Mouse (Mus musculus): ENCODE measurements around the gene Setd7. TPM values are rescaled to one million over a fixed set of nuclear protein-coding genes. Genes with fewer than 3 reads are reported as not detected.

Gene Setd7
- polyA plus RNA-seq, 1 experiment from 2014 or later: 3.9 TPM

DNA sequence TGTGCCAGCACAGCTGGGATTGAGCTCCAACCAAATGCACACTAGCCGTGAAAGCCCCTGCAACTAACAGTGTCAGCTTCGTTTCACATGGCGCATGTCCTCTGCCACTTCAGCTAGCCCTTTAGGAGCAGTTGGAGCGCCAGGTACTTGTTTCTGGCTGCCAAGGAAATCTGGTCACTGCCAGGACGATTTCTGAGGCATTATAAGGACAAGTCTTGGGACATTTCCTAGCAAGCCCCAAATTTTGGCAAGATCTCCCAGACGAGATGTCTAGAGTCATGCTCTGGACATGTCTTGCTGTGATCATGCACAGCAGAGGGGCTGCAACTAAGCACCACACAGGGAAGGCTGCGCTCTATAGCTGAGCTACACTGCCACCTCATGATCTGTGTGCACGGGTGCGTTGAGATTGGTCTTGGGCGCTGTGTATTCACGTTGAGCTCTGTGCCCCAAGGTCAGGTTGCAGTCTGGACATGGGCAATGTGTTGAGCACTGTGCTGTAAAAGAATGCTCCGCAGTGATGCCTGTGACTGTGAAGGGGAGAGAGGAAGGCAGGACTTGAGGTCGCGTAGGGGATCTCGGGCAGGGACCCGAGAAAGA lies 35.4 kb downstream of the Setd7 start:
- Histone ChIP-seq H3K4me3 (no peak overlapping the region), H3K36me3 (peaks cover 97% of the 10 kb centered on the region), H3K27ac (no peak overlapping the region), H3K9me3 (no peaks in the 10 kb centered on the region), H3K27me3 (ENCODE audit: insufficient read depth, poor library complexity, severe bottlenecking) (no peaks in the 10 kb centered on the region), H3K4me1 (no peaks in the 10 kb centered on the region)
- DNase-seq (ENCODE audit: low spot score): peak; percentile 64
- 86% methylated on average over 16 of the region's 16 CpGs for WGBS

DNA sequence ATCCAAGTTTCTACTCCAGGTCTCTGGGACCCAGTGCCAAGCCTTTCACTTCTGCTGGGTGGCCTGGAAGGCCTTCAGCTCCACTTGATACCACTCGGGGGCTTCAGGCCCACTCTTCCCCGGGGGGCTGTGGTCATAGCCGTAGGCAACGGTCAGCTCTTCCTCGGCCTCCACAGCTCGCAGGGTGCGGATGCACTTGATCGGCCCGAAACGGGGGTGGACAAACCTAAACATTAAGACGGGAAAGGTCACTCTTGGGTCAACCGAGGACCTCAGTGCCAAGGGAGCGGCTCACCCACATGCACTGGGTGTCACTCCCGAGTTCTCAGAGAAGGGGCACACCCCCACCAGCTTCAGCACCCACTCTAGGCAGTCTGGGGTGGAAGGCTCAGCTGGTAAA lies 39.4 kb downstream of the Setd7 start:
- Histone ChIP-seq H3K27me3 (ENCODE audit: insufficient read depth, poor library complexity, severe bottlenecking) (no peaks in the 10 kb centered on the region), H3K36me3 (peaks cover 80% of the 10 kb centered on the region), H3K9me3 (no peaks in the 10 kb centered on the region), H3K4me3 (no peak overlapping the region), H3K4me1 (peaks cover 12% of the 10 kb centered on the region), H3K27ac (no peak overlapping the region)
- DNase-seq (ENCODE audit: low spot score): peak; percentile 70
- WGBS: 92% methylated on average over 14 of the region's 14 CpGs

GRCm38 (mm10) chr3:51518763-51519121 lies 41.9 kb downstream of the Setd7 start:
- Histone ChIP-seq H3K4me3 (no peak overlapping the region), H3K9me3 (no peaks in the 10 kb centered on the region), H3K4me1 (peaks cover 12% of the 10 kb centered on the region), H3K36me3 (peaks cover 59% of the 10 kb centered on the region), H3K27ac (peak overlapping the region; percentile 72), H3K27me3 (ENCODE audit: insufficient read depth, poor library complexity, severe bottlenecking) (no peaks in the 10 kb centered on the region)
- WGBS: 52% methylated on average over 8 of the region's 8 CpGs
- peak; percentile 73 for DNase-seq (ENCODE audit: low spot score)

DNA sequence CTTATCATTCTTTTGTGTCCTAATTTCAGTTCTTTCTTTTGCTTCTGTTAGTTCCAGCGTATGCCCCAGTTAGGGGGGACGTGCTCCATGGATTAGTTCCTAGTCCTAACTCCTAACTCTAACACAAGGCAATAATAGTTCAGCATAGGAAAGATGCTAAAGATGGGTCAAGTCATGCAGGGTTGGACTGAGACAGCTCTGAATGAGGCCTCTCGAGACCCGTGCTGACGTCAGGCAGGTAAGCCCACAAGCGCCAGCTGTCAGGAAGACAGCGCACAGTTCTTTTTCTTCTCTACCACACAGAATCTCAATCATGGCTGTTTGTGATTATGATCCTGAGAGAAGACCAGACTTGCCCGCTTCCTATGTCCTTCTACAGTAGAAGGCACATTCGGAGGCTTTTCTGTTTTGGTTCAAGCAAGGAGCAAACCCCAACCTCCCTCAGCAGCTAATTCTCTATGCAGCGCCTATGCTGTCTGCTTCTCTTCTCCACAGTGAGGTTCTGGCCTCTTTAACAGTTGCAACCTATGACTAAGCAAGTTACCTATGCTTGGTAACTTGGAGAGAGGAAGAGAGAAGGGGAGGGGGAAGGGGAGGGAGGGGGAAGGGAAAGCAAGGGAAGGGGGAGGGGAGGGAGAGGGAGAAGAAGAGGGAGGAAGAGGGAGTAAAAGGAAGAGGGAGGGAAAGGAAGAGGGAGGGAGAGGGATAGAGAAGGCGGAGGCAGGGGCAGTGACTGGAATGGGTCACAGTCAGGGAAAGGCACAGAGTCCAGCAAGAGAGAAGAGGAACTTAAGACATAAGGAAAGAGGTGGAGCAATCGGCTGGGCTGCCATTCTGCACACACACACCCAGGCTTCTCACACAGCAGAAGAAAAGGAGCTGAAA lies 42.6 kb downstream of the Setd7 start:
- Histone ChIP-seq H3K9me3 (no peaks in the 10 kb centered on the region), H3K4me3 (no peak overlapping the region), H3K27me3 (ENCODE audit: insufficient read depth, poor library complexity, severe bottlenecking) (no peaks in the 10 kb centered on the region), H3K36me3 (peaks cover 52% of the 10 kb centered on the region), H3K27ac (peak overlapping the region; percentile 72), H3K4me1 (peaks cover 12% of the 10 kb centered on the region)
- 76% methylated on average over 12 of the region's 12 CpGs for WGBS
- peak; percentile 73 for DNase-seq (ENCODE audit: low spot score)

DNA sequence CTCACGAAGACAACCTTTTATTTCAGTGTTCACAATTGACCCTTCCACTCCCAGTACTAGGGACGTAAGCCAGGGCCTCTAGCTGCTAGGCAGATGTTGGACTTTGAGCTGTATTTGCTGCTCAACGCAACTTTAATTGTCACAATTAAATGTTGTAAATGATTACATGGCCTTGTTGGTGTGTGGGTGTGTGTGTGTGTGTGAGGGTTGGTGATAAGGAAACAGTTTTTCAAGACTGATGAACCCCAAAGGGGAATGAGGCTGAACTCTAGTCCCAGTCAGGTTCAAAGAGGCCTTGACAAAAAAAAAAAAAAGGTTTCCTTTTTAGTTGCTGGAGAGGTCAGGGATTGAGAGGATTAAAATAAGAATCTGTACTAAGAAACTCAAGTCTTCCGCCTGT lies 43.2 kb downstream of the Setd7 start:
- Histone ChIP-seq H3K36me3 (peaks cover 47% of the 10 kb centered on the region), H3K27ac (no peak overlapping the region), H3K27me3 (ENCODE audit: insufficient read depth, poor library complexity, severe bottlenecking) (no peaks in the 10 kb centered on the region), H3K4me3 (no peak overlapping the region), H3K9me3 (no peaks in the 10 kb centered on the region), H3K4me1 (peaks cover 12% of the 10 kb centered on the region)
- WGBS: 89% methylated on average over 4 of the region's 4 CpGs
- DNase-seq (ENCODE audit: low spot score): no peak

DNA sequence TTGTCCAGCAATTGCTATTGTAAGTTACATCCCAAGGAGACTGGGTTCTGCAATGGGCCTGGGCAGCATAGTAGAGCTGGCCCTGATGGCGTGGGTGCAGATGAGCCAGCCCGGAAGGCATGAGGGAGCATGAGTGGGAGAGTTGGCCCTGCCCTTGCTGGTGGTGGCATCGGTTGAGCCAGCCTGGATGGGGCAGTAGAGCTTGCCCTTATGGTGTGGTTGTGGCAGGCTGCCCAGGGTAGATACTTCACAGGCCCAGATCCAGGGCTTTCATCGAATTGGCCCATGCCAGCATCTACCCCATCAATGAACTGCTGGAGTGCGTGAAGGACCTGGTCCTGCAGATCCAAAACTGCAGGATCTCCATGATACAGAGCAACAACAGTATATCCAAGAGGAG lies 48.7 kb downstream of the Setd7 start:
- 94% methylated on average over 5 of the region's 5 CpGs for WGBS
- Histone ChIP-seq H3K36me3 (0 out of 2 replicates have a peak, but pooled peaks cover 4% of the 10 kb centered on the region), H3K4me3 (no peak overlapping the region), H3K9me3 (no peaks in the 10 kb centered on the region), H3K27me3 (ENCODE audit: insufficient read depth, poor library complexity, severe bottlenecking) (no peaks in the 10 kb centered on the region), H3K27ac (no peak overlapping the region), H3K4me1 (no peaks in the 10 kb centered on the region)
- DNase-seq (ENCODE audit: low spot score): no peak

- no peaks in the 10 kb centered on the region for H3K9me3 ChIP-seq
- H3K36me3 ChIP-seq: no peaks in the 10 kb centered on the region
- DNase-seq (ENCODE audit: low spot score): peak; percentile 83
- no peaks in the 10 kb centered on the region for H3K27me3 ChIP-seq (ENCODE audit: insufficient read depth, poor library complexity, severe bottlenecking)
- H3K27ac ChIP-seq: 0 out of 2 replicates have a peak overlapping the region, but pooled peaks have one; percentile 24
- no peak overlapping the region for H3K4me3 ChIP-seq
- WGBS: 24% methylated on average over 8 of the region's 8 CpGs
- no peaks in the 10 kb centered on the region for H3K4me1 ChIP-seq
Measured at GRCm38 (mm10) chr3:51510903-51511302, 49.8 kb downstream of the Setd7 start.

- H3K27ac ChIP-seq: no peak overlapping the region
- WGBS: 69% methylated on average over 19 of the region's 19 CpGs
- DNase-seq (ENCODE audit: low spot score): no peak
Measured at GRCm38 (mm10) chr3:51505465-51505864, 55.2 kb downstream of the Setd7 start.

GRCm38 (mm10) chr3:51504385-51504952 lies 56.2 kb downstream of the Setd7 start:
- no peak for DNase-seq (ENCODE audit: low spot score)
- H3K27me3 ChIP-seq (ENCODE audit: insufficient read depth, poor library complexity, severe bottlenecking): no peaks in the 10 kb centered on the region

More at GRCm38 (mm10) chr3:51505465-51505864, 55.2 kb downstream of the Setd7 start:
- H3K4me1 ChIP-seq: no peaks in the 10 kb centered on the region; the same call in 1 of the 2 replicates
- H3K9me3 ChIP-seq: no peaks in the 10 kb centered on the region
- H3K36me3 ChIP-seq: no peaks in the 10 kb centered on the region
- H3K4me3 ChIP-seq: no peak overlapping the region
- H3K27me3 ChIP-seq (ENCODE audit: insufficient read depth, poor library complexity, severe bottlenecking): no peaks in the 10 kb centered on the region

GRCm38 (mm10) chr3:51499876-51500275 lies 60.8 kb downstream of the Setd7 start:
- Histone ChIP-seq H3K36me3 (peaks cover 2% of the 10 kb centered on the region; the same call in 1 of the 2 replicates), H3K4me3 (no peak overlapping the region), H3K27me3 (ENCODE audit: insufficient read depth, poor library complexity, severe bottlenecking) (no peaks in the 10 kb centered on the region), H3K9me3 (no peaks in the 10 kb centered on the region), H3K4me1 (no peaks in the 10 kb centered on the region), H3K27ac (no peak overlapping the region)
- no peak for DNase-seq (ENCODE audit: low spot score)
- 88% methylated on average over 4 of the region's 4 CpGs for WGBS

More at GRCm38 (mm10) chr3:51504385-51504952, 56.2 kb downstream of the Setd7 start:
- Histone ChIP-seq H3K27ac (no peak overlapping the region), H3K4me3 (no peak overlapping the region), H3K9me3 (no peaks in the 10 kb centered on the region), H3K36me3 (no peaks in the 10 kb centered on the region), H3K4me1 (no peaks in the 10 kb centered on the region; the same call in 1 of the 2 replicates)
- 82% methylated on average over 11 of the region's 11 CpGs for WGBS

DNA sequence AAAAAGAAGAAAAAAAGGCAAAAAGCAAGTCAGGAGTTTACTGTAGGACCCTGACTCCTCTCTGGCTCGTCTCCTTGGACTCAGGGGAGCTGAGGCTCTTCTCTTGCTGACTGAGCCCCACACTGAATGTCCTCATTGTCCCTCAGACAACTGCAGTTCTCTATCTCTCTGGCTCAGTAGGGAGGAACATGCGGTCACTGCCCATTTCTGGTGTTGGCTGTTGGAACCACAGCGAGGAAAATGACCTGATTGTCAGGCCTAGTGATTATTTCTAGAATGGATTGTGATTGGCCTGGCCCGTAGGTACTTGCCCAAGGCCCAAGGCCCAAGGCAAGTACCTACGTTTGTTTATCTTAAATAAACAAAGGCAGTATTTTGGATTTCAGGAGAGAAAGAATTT lies 62.0 kb downstream of the Setd7 start:
- H3K27me3 ChIP-seq (ENCODE audit: insufficient read depth, poor library complexity, severe bottlenecking): no peaks in the 10 kb centered on the region

GRCm38 (mm10) chr3:51497978-51498377 lies 62.7 kb downstream of the Setd7 start:
- H3K27me3 ChIP-seq (ENCODE audit: insufficient read depth, poor library complexity, severe bottlenecking): no peaks in the 10 kb centered on the region
- H3K9me3 ChIP-seq: no peaks in the 10 kb centered on the region
- H3K4me1 ChIP-seq: no peaks in the 10 kb centered on the region
- H3K27ac ChIP-seq: no peak overlapping the region
- H3K4me3 ChIP-seq: no peak overlapping the region
- 80% methylated on average over 1 of the region's 1 CpGs for WGBS
- DNase-seq (ENCODE audit: low spot score): no peak
- H3K36me3 ChIP-seq: peaks cover 19% of the 10 kb centered on the region

More for the DNA sequence above, 62.0 kb downstream of the Setd7 start:
- H3K36me3 ChIP-seq: peaks cover 13% of the 10 kb centered on the region
- no peak for DNase-seq (ENCODE audit: low spot score)
- no peaks in the 10 kb centered on the region for H3K9me3 ChIP-seq
- no peak overlapping the region for H3K27ac ChIP-seq
- 65% methylated on average over 5 of the region's 5 CpGs for WGBS
- no peaks in the 10 kb centered on the region for H3K4me1 ChIP-seq
- H3K4me3 ChIP-seq: no peak overlapping the region

DNA sequence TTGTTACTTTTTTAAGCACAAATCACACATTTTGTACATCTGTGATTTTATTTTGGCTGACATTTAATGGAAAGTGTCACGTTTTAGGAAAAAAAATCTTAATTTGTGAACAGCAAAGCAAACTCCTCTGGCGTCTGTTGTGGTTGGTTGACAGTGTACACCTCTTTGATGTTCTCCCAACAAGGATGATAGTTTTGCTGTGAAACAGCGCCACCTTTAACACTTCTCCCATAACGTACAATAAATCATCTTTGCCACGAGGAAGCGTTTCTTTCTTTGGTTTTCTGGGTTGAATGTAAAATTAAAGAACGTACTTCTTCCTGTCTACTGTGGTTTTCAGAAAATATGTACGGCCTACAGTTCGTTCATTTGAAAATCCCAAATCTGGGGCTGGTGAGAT lies 65.0 kb downstream of the Setd7 start:
- DNase-seq (ENCODE audit: low spot score): peak; percentile 14
- no peaks in the 10 kb centered on the region for H3K27me3 ChIP-seq (ENCODE audit: insufficient read depth, poor library complexity, severe bottlenecking)
- WGBS: 93% methylated on average over 9 of the region's 9 CpGs
- H3K4me1 ChIP-seq: no peaks in the 10 kb centered on the region
- H3K4me3 ChIP-seq: no peak overlapping the region
- H3K9me3 ChIP-seq: no peaks in the 10 kb centered on the region
- H3K36me3 ChIP-seq: peaks cover 19% of the 10 kb centered on the region
- no peak overlapping the region for H3K27ac ChIP-seq
